Mouse (Mus musculus) neural tube, embryonic 11.5 days (tissue): ENCODE results near the gene Padi4. TPM values are rescaled to one million over a fixed set of nuclear protein-coding genes. Genes with fewer than 3 reads are reported as not detected.

Experiments
- ATAC-seq: fragments of 200-750 bp; cut with Nextera tagmentation; 2 replicates; pipeline ENCODE4 v1.8.0; 2017; ENCODE audit warnings: moderate number of reproducible peaks, mild to moderate bottlenecking, moderate TSS enrichment, moderate library complexity; ENCODE audit not compliant: insufficient read depth, low FRiP score, low TSS enrichment
- DNase-seq: peaks from one replicate; pipeline ENCODE4 v3.0.0-alpha.2; 2015; ENCODE audit warnings: low spot score
- H3K27ac ChIP-seq: fragments of 300-500 bp; sonication (generic); 2 replicates; pipeline ENCODE4 v1.5.1; 2014; ENCODE audit warnings: low read depth, mild to moderate bottlenecking, low read length
- H3K27me3 ChIP-seq: fragments of 300-500 bp; sonication (generic); 2 replicates; pipeline ENCODE4 v1.6.1; 2014; ENCODE audit warnings: mild to moderate bottlenecking, low read length, mixed read lengths; ENCODE audit not compliant: control insufficient read depth, insufficient read depth
- H3K36me3 ChIP-seq: fragments of 300-500 bp; sonication (generic); 2 replicates; pipeline ENCODE4 v1.6.1; 2014; ENCODE audit warnings: mild to moderate bottlenecking, low read length, moderate library complexity, mixed read lengths; ENCODE audit not compliant: control insufficient read depth, insufficient read depth
- H3K4me1 ChIP-seq: fragments of 300-500 bp; sonication (generic); 2 replicates; pipeline ENCODE4 v1.6.1; 2014; ENCODE audit warnings: low read length, mixed read lengths; ENCODE audit not compliant: control insufficient read depth, insufficient read depth
- H3K4me2 ChIP-seq: fragments of 300-500 bp; sonication (generic); 2 replicates; pipeline ENCODE4 v1.6.1; 2014; ENCODE audit warnings: low read depth, mild to moderate bottlenecking, moderate library complexity
- H3K4me3 ChIP-seq: fragments of 300-500 bp; sonication (generic); 2 replicates; pipeline ENCODE4 v1.5.1; 2014; ENCODE audit warnings: low read depth, low read length
- H3K9ac ChIP-seq: fragments of 300-500 bp; sonication (generic); 2 replicates; pipeline ENCODE4 v1.6.1; 2014; ENCODE audit warnings: mild to moderate bottlenecking, low read length
- H3K9me3 ChIP-seq: fragments of 300-500 bp; sonication (generic); 2 replicates; pipeline ENCODE4 v1.6.1; 2016; ENCODE audit warnings: low read length; ENCODE audit not compliant: control insufficient read depth
- WGBS: fragments of 180-500 bp; shearing (Covaris S2); extraction: QIAGEN DNeasy Blood & Tissue Kit; methylation state at CpG from one replicate; pipeline ENCODE4 v1.1.7; 2014; 5-methylcytosine and 5-hydroxymethylcytosine counted together
- polyA plus RNA-seq: library from polyadenylated mRNA; unstranded; fragments of >200 nt; fragmentation: Nextera tagmentation; extraction: Ambion mirVana; gene quantifications from 2 replicates; pipeline ENCODE4 v1.2.1, GENCODE M21; 2014

Gene Padi4
- polyA plus RNA-seq, 1 experiment from 2014 or later, result 0.50 TPM

GRCm38 (mm10) chr4:140763158-140763557 is 10.9 kb downstream of the Padi4 start:
- Histone ChIP-seq H3K9ac (no peak overlapping the region), H3K27ac (no peak overlapping the region), H3K4me1 (peaks cover 2% of the 10 kb centered on the region), H3K36me3 (no peaks in the 10 kb centered on the region), H3K27me3 (no peaks in the 10 kb centered on the region), H3K9me3 (no peaks in the 10 kb centered on the region), H3K4me2 (no peak overlapping the region), H3K4me3 (no peak overlapping the region)
- DNase-seq (peak; percentile 67), ATAC-seq (0 out of 2 replicates have a peak, but pooled peaks have one; percentile 13)
- WGBS, result 17% methylated on average over 9 of the region's 9 CpGs

- no peaks in the 10 kb centered on the region for H3K9me3 ChIP-seq
- no peak overlapping the region for H3K4me3 ChIP-seq
- no peaks in the 10 kb centered on the region for H3K36me3 ChIP-seq
- DNase-seq (no peak), ATAC-seq (no peak)
- no peaks in the 10 kb centered on the region for H3K27me3 ChIP-seq
- H3K4me2 ChIP-seq, result no peak overlapping the region
- H3K9ac ChIP-seq, result no peak overlapping the region
- H3K27ac ChIP-seq, result no peak overlapping the region
- peaks cover 6% of the 10 kb centered on the region for H3K4me1 ChIP-seq
- 89% methylated on average over 7 of the region's 7 CpGs for WGBS
Measured at GRCm38 (mm10) chr4:140761601-140762000, 12.4 kb downstream of the Padi4 start.

GRCm38 (mm10) chr4:140755811-140756210 is 18.2 kb downstream of the Padi4 start:
- no peak overlapping the region for H3K27ac ChIP-seq
- no peaks in the 10 kb centered on the region for H3K27me3 ChIP-seq
- H3K4me3 ChIP-seq, result no peak overlapping the region
- no peak overlapping the region for H3K4me2 ChIP-seq
- H3K9ac ChIP-seq, result no peak overlapping the region
- DNase-seq (no peak), ATAC-seq (no peak)
- WGBS, result 87% methylated on average over 3 of the region's 3 CpGs
- H3K36me3 ChIP-seq, result no peaks in the 10 kb centered on the region
- peaks cover 9% of the 10 kb centered on the region for H3K4me1 ChIP-seq
- H3K9me3 ChIP-seq, result no peaks in the 10 kb centered on the region

GRCm38 (mm10) chr4:140753366-140753765 is 20.7 kb downstream of the Padi4 start:
- Histone ChIP-seq H3K27me3 (no peaks in the 10 kb centered on the region), H3K4me3 (no peak overlapping the region), H3K9me3 (no peaks in the 10 kb centered on the region), H3K9ac (no peak overlapping the region), H3K4me2 (no peak overlapping the region), H3K27ac (no peak overlapping the region), H3K4me1 (peaks cover 13% of the 10 kb centered on the region), H3K36me3 (no peaks in the 10 kb centered on the region)
- 59% methylated on average over 7 of the region's 7 CpGs for WGBS
- DNase-seq, result no peak
- ATAC-seq, result no peak

GRCm38 (mm10) chr4:140750328-140750727 is 23.7 kb downstream of the Padi4 start:
- Histone ChIP-seq H3K27me3 (no peaks in the 10 kb centered on the region), H3K4me2 (peak overlapping the region; percentile 34), H3K36me3 (no peaks in the 10 kb centered on the region), H3K9me3 (no peaks in the 10 kb centered on the region), H3K4me1 (peaks cover 7% of the 10 kb centered on the region; the same call in 1 of the 2 replicates), H3K27ac (no peak overlapping the region), H3K9ac (peak overlapping the region; percentile 5; the same call in 1 of the 2 replicates), H3K4me3 (no peak overlapping the region)
- no peak for ATAC-seq
- peak; percentile 47 for DNase-seq
- WGBS, result 5% methylated on average over 19 of the region's 19 CpGs

- ATAC-seq, result no peak
- no peak for DNase-seq
- no peak overlapping the region for H3K27ac ChIP-seq
Measured at GRCm38 (mm10) chr4:140747978-140748377, 26.1 kb downstream of the Padi4 start.

GRCm38 (mm10) chr4:140744654-140745053 is 29.4 kb downstream of the Padi4 start:
- 30% methylated on average over 3 of the region's 3 CpGs for WGBS
- ATAC-seq (no peak), DNase-seq (peak; percentile 30)
- H3K4me1 ChIP-seq, result peaks cover 5% of the 10 kb centered on the region; the same call in 1 of the 2 replicates
- no peaks in the 10 kb centered on the region for H3K27me3 ChIP-seq
- no peaks in the 10 kb centered on the region for H3K9me3 ChIP-seq
- H3K9ac ChIP-seq, result no peak overlapping the region
- H3K4me3 ChIP-seq, result no peak overlapping the region
- H3K36me3 ChIP-seq, result no peaks in the 10 kb centered on the region
- no peak overlapping the region for H3K27ac ChIP-seq
- no peak overlapping the region for H3K4me2 ChIP-seq

More at GRCm38 (mm10) chr4:140747978-140748377, 26.1 kb downstream of the Padi4 start:
- Histone ChIP-seq H3K36me3 (no peaks in the 10 kb centered on the region), H3K4me3 (no peak overlapping the region), H3K4me1 (peaks cover 6% of the 10 kb centered on the region), H3K9ac (no peak overlapping the region), H3K27me3 (no peaks in the 10 kb centered on the region), H3K9me3 (no peaks in the 10 kb centered on the region), H3K4me2 (no peak overlapping the region)
- 30% methylated on average over 12 of the region's 12 CpGs for WGBS

GRCm38 (mm10) chr4:140743086-140743485 is 30.9 kb downstream of the Padi4 start:
- Histone ChIP-seq H3K4me3 (no peak overlapping the region), H3K9me3 (no peaks in the 10 kb centered on the region), H3K27me3 (no peaks in the 10 kb centered on the region), H3K4me1 (peaks cover 5% of the 10 kb centered on the region; the same call in 1 of the 2 replicates), H3K27ac (no peak overlapping the region), H3K4me2 (no peak overlapping the region), H3K36me3 (no peaks in the 10 kb centered on the region), H3K9ac (no peak overlapping the region)
- ATAC-seq, result no peak
- WGBS, result 58% methylated on average over 4 of the region's 4 CpGs
- peak; percentile 27 for DNase-seq

GRCm38 (mm10) chr4:140742543-140742942 is 31.5 kb downstream of the Padi4 start, which contains the start of gene Padi6:
TSS of gene Padi6 (minus strand) at chr4:140742643.
- Histone ChIP-seq H3K36me3 (no peaks in the 10 kb centered on the region), H3K4me2 (no peak within 1 kb of the TSS), H3K4me1 (peaks cover 5% of the 10 kb centered on the region; the same call in 1 of the 2 replicates), H3K27ac (no peak within 1 kb of the TSS), H3K27me3 (no peaks in the 10 kb centered on the region), H3K9ac (no peak within 1 kb of the TSS), H3K9me3 (no peaks in the 10 kb centered on the region), H3K4me3 (no peak within 1 kb of the TSS)
- 87% methylated on average over 2 of the region's 2 CpGs for WGBS
- no peak for DNase-seq
- no peak for ATAC-seq
